ENCODE assay signal across 18 mouse cellular contexts in genomic region chr16:7200239-7200638, GRCm38 (mm10).
DNase-seq lines count a peak whose midpoint lies in the region; ATAC-seq and TF ChIP-seq lines count a peak whose summit lies in the region.
"Had no signal": no experiment of that assay in that cellular context is flagged by ENCODE, and none has a peak within 500 bp of the region (broad histone marks: within the 10 kb centered on the region; RNA-seq: fewer than 3 reads in every experiment).

No protein-coding gene starts in this region.

- H3K4me2 ChIP-seq in liver, embryonic 11.5 days = no peak overlapping the region
- H3K4me2 ChIP-seq: embryonic facial prominence, embryonic 13.5 days; forebrain, embryonic 12.5 days; heart, embryonic 12.5 days; hindbrain, embryonic 14.5 days; intestine, embryonic 15.5 days had no signal

- 32% methylated on average over 3 of the region's 3 CpGs for WGBS in cerebellum, adult 2 months
- 82% methylated on average over 3 of the region's 3 CpGs for WGBS in liver, embryonic 11.5 days

- no peak for TF ChIP-seq CTCF in cerebellum, adult 2 months (IDR thresholded peaks at IDR 0.05; ENCODE audit: borderline replicate concordance, insufficient read depth, low read depth, low read length)

- H3K4me1 ChIP-seq in cerebellum, adult 2 months (ENCODE audit: control insufficient read depth, insufficient read depth, low read length) = peaks cover 6% of the 10 kb centered on the region
- no peaks in the 10 kb centered on the region for H3K4me1 ChIP-seq in liver, embryonic 11.5 days (replicated peaks; ENCODE audit: control insufficient read depth, insufficient read depth, low read length)
- H3K4me1 ChIP-seq: embryonic facial prominence, embryonic 13.5 days; heart, embryonic 12.5 days; intestine, embryonic 15.5 days had no signal

- H3K9me3 ChIP-seq in liver, embryonic 11.5 days (ENCODE audit: control insufficient read depth, low read length) = no peaks in the 10 kb centered on the region
- H3K9me3 ChIP-seq: embryonic facial prominence, embryonic 13.5 days; forebrain, embryonic 12.5 days; heart, embryonic 12.5 days; hindbrain, embryonic 10.5 days; intestine, embryonic 15.5 days had no signal

- H3K9ac ChIP-seq in liver, embryonic 11.5 days (ENCODE audit: low read depth, low read length) = no peak overlapping the region
- H3K9ac ChIP-seq: embryonic facial prominence, embryonic 13.5 days; forebrain, embryonic 12.5 days; heart, embryonic 12.5 days; hindbrain, embryonic 14.5 days; intestine, embryonic 15.5 days had no signal

- DNase-seq in cerebellum, adult 11 months = peak; percentile 43
- DNase-seq in cerebellum, adult 2 months = peak; percentile 50 to 70
- peak; percentile 50 to 59 for DNase-seq in cerebellum, postnatal 10 days
- DNase-seq in adrenal gland, postnatal 36 days = no peak
- no peak for DNase-seq in liver, embryonic 11.5 days (ENCODE audit: low spot score)
- DNase-seq in urinary bladder, postnatal 36 days (ENCODE audit: low spot score in 2 of 2) = no peak
- DNase-seq: adrenal gland, adult 2 months; adrenal gland, postnatal 25 days; gastrocnemius, postnatal 25 days; kidney, adult 2 months had no signal

- no peaks in the 10 kb centered on the region for H3K36me3 ChIP-seq in liver, embryonic 11.5 days (ENCODE audit: control insufficient read depth, insufficient read depth, low read length)
- H3K36me3 ChIP-seq: embryonic facial prominence, embryonic 13.5 days; forebrain, embryonic 12.5 days; heart, embryonic 12.5 days; hindbrain, embryonic 10.5 days; intestine, embryonic 15.5 days had no signal

- no peak for ATAC-seq in liver, embryonic 11.5 days (replicated peaks; ENCODE audit: low FRiP score)
- ATAC-seq: forebrain, embryonic 16.5 days; intestine, embryonic 15.5 days had no signal

- no peak for TF ChIP-seq POLR2A in cerebellum, adult 2 months (IDR thresholded peaks at IDR 0.05; ENCODE audit: borderline replicate concordance, insufficient read depth, low read length)

- H3K27me3 ChIP-seq in cerebellum, adult 2 months (ENCODE audit: control insufficient read depth, insufficient read depth, low read length) = no peaks in the 10 kb centered on the region
- H3K27me3 ChIP-seq in liver, embryonic 11.5 days (replicated peaks; ENCODE audit: control insufficient read depth, insufficient read depth, low read length) = no peaks in the 10 kb centered on the region
- H3K27me3 ChIP-seq: CH12.LX; embryonic facial prominence, embryonic 13.5 days; forebrain, embryonic 12.5 days; intestine, embryonic 15.5 days had no signal

- H3K27ac ChIP-seq in cerebellum, adult 2 months (ENCODE audit: insufficient read depth, low read length) = no peak overlapping the region
- no peak overlapping the region for H3K27ac ChIP-seq in liver, embryonic 11.5 days (ENCODE audit: low read depth, low read length)
- H3K27ac ChIP-seq: embryonic facial prominence, embryonic 13.5 days; forebrain, embryonic 12.5 days; hindbrain, embryonic 10.5 days; hindbrain, embryonic 14.5 days; intestine, embryonic 15.5 days had no signal

- no peak overlapping the region for H3K4me3 ChIP-seq in cerebellum, adult 2 months (replicated peaks; ENCODE audit: insufficient read depth, low read depth, low read length)
- no peak overlapping the region for H3K4me3 ChIP-seq in liver, embryonic 11.5 days (ENCODE audit: low read depth, low read length)
- H3K4me3 ChIP-seq: embryonic facial prominence, embryonic 13.5 days; forebrain, embryonic 12.5 days; heart, embryonic 12.5 days; hindbrain, embryonic 10.5 days; intestine, embryonic 15.5 days had no signal

Comparison
In these comparisons a context has a peak if more than half of its experiments do, and no peak if none do; other contexts are left out.
1. DNase-seq: peak in cerebellum, adult 11 months (single experiment), cerebellum, adult 2 months (2 of 2) and cerebellum, postnatal 10 days (2 of 2); none in adrenal gland, postnatal 36 days (0 of 2), liver, embryonic 11.5 days (single experiment) and urinary bladder, postnatal 36 days (0 of 2).